Mouse (Mus musculus) lung, embryonic 16.5 days (tissue): ENCODE data around the gene Tex101. TPM values are rescaled to one million over a fixed set of nuclear protein-coding genes. Genes with fewer than 3 reads are reported as not detected.
"Not testable (repeated sequence)": the region's sequence is repeated elsewhere in the genome, so short reads cannot be mapped to it uniquely, and the experiment has no call there.

ENCODE experiments used
- ATAC-seq: fragments of 200-750 bp; cut with Nextera tagmentation; 2 replicates; pipeline ENCODE4 v1.8.0; 2017; ENCODE audit warnings: low read depth, mild to moderate bottlenecking, moderate library complexity
- H3K27ac ChIP-seq: fragments of 300-500 bp; sonication (generic); 2 replicates; pipeline ENCODE4 v1.5.1; 2014; ENCODE audit warnings: mild to moderate bottlenecking, control low read depth, low read length
- H3K27me3 ChIP-seq: fragments of 300-500 bp; sonication (generic); 2 replicates; pipeline ENCODE4 v1.6.1; 2014; ENCODE audit warnings: low read depth, low read length, mixed read lengths; ENCODE audit not compliant: control insufficient read depth, insufficient read depth
- H3K36me3 ChIP-seq: fragments of 300-500 bp; sonication (generic); 2 replicates; pipeline ENCODE4 v1.6.1; 2014; ENCODE audit warnings: low read length; ENCODE audit not compliant: control insufficient read depth, insufficient read depth
- H3K4me1 ChIP-seq: fragments of 300-500 bp; sonication (generic); replicated peaks from 2 replicates; pipeline ENCODE4 v1.6.1; 2014; ENCODE audit warnings: low read length, mixed read lengths; ENCODE audit not compliant: control insufficient read depth, insufficient read depth
- H3K4me2 ChIP-seq: fragments of 300-500 bp; sonication (generic); 2 replicates; pipeline ENCODE4 v1.6.1; 2014; ENCODE audit warnings: low read depth, low read length, control low read depth
- H3K4me3 ChIP-seq: fragments of 300-500 bp; sonication (generic); 2 replicates; pipeline ENCODE4 v1.5.1; 2014; ENCODE audit warnings: mild to moderate bottlenecking, low read length, control low read depth
- H3K9ac ChIP-seq: fragments of 300-500 bp; sonication (generic); 2 replicates; pipeline ENCODE4 v1.6.1; 2014; ENCODE audit warnings: low read length, control low read depth
- H3K9me3 ChIP-seq: fragments of 300-500 bp; sonication (generic); 2 replicates; pipeline ENCODE4 v1.6.1; 2016; ENCODE audit warnings: low read length; ENCODE audit not compliant: control insufficient read depth
- WGBS: fragments of 180-500 bp; shearing (Covaris S2); extraction: QIAGEN DNeasy Blood & Tissue Kit; methylation state at CpG from one replicate; pipeline ENCODE4 v1.1.7; 2014; 5-methylcytosine and 5-hydroxymethylcytosine counted together
- polyA plus RNA-seq: library from polyadenylated mRNA; unstranded; fragments of >200 nt; fragmentation: Nextera tagmentation; extraction: Ambion mirVana; gene quantifications from 2 replicates; pipeline ENCODE4 v1.2.1, GENCODE M21; 2015

The Tex101 gene
- polyA plus RNA-seq, result not detected in 2 replicates

DNA sequence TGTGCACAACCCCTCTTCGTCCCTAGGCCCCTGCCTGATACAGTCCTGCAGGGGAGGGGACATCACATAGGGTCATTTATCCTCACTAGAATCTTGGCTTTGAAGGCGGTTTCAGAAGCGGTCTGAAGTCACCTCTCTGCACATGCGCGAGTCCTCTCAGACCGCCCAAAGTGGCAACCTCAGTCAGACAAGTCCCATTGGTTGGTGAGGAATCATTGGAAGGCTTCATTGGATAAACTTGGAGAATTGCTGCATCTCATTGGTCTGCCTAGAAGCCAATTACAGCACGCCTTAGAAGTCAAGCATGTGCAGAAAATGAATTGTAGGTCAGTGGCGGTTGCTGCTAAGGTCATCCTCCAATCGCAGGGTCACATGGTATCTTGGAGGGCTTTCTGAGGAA lies at the start of gene Tex101:
TSS of gene Tex101 (minus strand) at position 101 of the 400 bp plus-strand sequence.
- Histone ChIP-seq H3K4me1 (no peaks in the 10 kb centered on the region), H3K4me2 (no peak within 1 kb of the TSS), H3K27me3 (no peaks in the 10 kb centered on the region), H3K36me3 (no peaks in the 10 kb centered on the region), H3K4me3 (no peak within 1 kb of the TSS), H3K27ac (no peak within 1 kb of the TSS), H3K9ac (no peak within 1 kb of the TSS), H3K9me3 (no peaks in the 10 kb centered on the region)
- 79% methylated on average over 9 of the region's 9 CpGs for WGBS
- no peak for ATAC-seq

DNA sequence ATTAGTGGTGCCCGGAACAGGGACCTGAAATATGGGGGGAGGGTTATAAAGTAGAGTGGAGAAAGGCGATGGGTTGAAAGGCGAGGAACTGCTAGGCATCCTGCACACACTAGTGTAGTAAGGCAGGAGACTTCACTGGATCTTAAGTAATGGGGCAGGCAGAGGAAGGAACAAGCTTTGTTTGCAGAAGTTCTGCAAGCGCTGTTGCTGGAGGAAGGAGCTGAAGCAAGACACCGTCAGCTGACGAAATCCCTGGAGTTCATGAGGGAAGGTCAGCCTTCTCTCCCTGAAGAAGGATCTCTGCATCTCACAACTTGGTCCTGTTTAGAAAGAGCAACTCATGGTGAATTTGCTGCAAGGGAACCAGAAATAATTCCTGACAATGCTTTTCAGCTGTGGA lies 38.6 kb upstream of the Tex101 start:
- ATAC-seq, result no peak
- no peak overlapping the region for H3K9ac ChIP-seq
- H3K27me3 ChIP-seq, result no peaks in the 10 kb centered on the region
- no peaks in the 10 kb centered on the region for H3K4me1 ChIP-seq
- H3K4me3 ChIP-seq, result no peak overlapping the region
- no peaks in the 10 kb centered on the region for H3K9me3 ChIP-seq
- H3K27ac ChIP-seq, result no peak overlapping the region
- WGBS, result 50% methylated on average over 6 of the region's 6 CpGs
- H3K4me2 ChIP-seq, result no peak overlapping the region
- H3K36me3 ChIP-seq, result no peaks in the 10 kb centered on the region

DNA sequence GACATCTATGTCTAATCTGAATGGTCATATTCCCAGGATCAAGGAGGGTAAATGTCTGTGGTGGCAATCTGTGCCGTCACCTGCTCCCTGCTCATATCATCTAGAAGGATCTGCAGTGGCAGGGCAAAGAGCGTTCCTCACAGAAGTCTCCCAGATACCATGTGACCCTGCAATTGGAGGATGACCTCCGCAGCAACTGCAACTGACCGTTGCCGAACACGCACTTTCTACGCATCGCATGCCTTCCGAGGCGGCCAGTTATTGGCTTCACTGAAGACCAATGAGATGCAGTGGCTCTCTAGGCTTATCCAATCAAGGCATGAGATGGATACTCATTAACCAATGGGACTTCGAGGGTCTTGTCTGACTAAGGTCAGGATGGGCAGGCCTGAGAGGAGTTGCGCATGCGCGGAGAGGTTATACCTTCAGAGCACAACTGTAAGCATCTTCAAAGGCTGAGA lies 32.4 kb upstream of the Tex101 start, which contains the start of gene BC049730:
TSS of gene BC049730 (plus strand) at position 411 of the 461 bp plus-strand sequence.
- no peaks in the 10 kb centered on the region for H3K27me3 ChIP-seq
- H3K4me2 ChIP-seq, result no peak within 1 kb of the TSS
- no peak within 1 kb of the TSS for H3K27ac ChIP-seq
- H3K9me3 ChIP-seq, result no peaks in the 10 kb centered on the region
- H3K9ac ChIP-seq, result no peak within 1 kb of the TSS
- no peak within 1 kb of the TSS for H3K4me3 ChIP-seq
- no peaks in the 10 kb centered on the region for H3K36me3 ChIP-seq
- no peak for ATAC-seq
- whole genome bisulfite sequencing, result 91% methylated on average over 14 of the region's 14 CpGs
- H3K4me1 ChIP-seq, result no peaks in the 10 kb centered on the region

DNA sequence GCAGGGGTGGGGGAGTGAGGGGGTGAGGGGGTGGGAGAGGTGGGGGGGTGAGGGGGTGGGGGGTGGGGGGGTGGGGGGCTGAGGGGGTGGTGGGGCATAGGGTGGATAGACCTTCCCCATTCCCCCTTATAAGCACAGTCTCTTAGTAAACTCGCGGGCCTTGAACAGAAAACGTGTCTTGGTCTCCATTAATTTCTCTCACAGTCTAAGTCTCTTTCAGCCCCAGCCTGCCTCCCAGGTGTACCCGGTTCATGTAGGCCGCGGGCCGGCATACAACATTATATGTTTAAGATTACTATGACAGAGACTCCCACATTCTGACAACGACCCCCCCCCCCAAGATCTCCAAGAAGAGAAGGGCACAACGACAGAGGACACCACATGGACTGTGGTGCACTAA lies 26.4 kb upstream of the Tex101 start:
- H3K27me3 ChIP-seq, H3K9ac ChIP-seq, H3K4me3 ChIP-seq, H3K9me3 ChIP-seq, H3K36me3 ChIP-seq, H3K4me2 ChIP-seq, H3K27ac ChIP-seq, ATAC-seq, H3K4me1 ChIP-seq: not testable (repeated sequence)
- WGBS, result 68% methylated on average over 9 of the region's 9 CpGs

DNA sequence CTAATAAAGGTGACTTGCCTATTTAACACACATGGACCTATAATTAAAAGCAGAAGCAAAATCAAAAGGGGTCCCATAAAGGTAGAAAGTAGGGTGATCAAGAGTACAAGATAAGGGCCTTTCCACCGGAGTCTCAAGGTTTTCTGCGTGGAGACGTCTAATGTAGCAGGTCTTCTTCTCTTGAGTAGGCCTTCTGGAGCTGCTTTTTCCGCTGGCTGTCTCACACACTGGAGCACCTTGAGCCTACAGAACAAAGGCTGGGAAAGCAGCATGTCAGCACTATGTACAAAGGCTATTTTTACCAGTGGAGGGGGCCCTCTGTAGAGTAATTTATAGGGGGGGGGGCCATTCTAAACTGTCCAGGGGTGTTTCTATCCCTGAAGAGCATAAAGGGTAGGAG lies 21.4 kb upstream of the Tex101 start:
- ATAC-seq, result not testable (repeated sequence)
- WGBS, result 79% methylated on average over 4 of the region's 4 CpGs

DNA sequence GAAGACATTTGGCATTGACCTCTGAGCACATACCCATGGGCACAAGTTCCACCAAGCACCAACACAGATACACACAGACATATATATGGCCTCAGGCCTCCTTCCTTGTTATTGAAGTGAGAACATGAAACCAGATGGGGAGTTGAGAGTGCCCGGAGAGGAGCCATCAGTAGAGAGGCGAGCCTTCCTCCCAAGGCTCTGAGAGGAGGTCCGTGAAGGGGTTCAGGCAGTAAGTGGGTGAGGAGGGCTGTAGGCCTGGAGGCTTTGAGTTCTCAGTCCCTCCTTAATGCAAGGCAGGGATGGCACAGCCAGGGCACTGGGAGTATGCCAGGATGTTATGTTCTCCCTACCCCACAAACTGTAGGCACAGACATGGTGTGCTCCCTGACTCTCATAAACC lies 16.2 kb upstream of the Tex101 start:
- not testable (repeated sequence) for H3K4me3 ChIP-seq, H3K4me1 ChIP-seq, ATAC-seq, H3K9ac ChIP-seq, H3K27me3 ChIP-seq, H3K4me2 ChIP-seq, H3K36me3 ChIP-seq, H3K27ac ChIP-seq, H3K9me3 ChIP-seq
- WGBS, result 65% methylated on average over 2 of the region's 3 CpGs

More for the DNA sequence above, 21.4 kb upstream of the Tex101 start:
- not testable (repeated sequence) for H3K36me3 ChIP-seq, H3K27me3 ChIP-seq, H3K4me2 ChIP-seq, H3K4me1 ChIP-seq, H3K9me3 ChIP-seq, H3K9ac ChIP-seq, H3K4me3 ChIP-seq, H3K27ac ChIP-seq

DNA sequence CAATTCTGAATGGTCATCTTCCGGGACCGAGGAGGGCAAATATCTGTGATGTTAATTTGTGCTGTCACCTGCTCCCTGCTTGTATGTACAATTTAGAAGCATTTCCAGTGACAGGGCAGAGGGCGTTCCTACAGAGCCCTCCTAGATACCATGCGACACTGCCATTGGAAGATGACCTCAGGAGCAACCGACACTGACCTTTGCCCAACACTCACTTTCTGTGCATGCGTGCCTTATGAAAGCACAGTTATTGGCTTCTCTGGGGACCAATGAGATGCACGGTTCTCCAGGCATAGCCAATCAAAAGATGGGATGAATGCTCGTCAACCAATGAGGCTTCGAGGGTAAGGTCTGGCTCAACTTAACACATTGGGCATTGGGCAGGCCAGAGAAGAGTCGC lies 11.0 kb upstream of the Tex101 start:
- H3K9ac ChIP-seq, H3K4me3 ChIP-seq, ATAC-seq, H3K4me2 ChIP-seq, H3K27ac ChIP-seq, H3K9me3 ChIP-seq, H3K36me3 ChIP-seq, H3K4me1 ChIP-seq, H3K27me3 ChIP-seq: not testable (repeated sequence)
- 89% methylated on average over 10 of the region's 10 CpGs for WGBS

DNA sequence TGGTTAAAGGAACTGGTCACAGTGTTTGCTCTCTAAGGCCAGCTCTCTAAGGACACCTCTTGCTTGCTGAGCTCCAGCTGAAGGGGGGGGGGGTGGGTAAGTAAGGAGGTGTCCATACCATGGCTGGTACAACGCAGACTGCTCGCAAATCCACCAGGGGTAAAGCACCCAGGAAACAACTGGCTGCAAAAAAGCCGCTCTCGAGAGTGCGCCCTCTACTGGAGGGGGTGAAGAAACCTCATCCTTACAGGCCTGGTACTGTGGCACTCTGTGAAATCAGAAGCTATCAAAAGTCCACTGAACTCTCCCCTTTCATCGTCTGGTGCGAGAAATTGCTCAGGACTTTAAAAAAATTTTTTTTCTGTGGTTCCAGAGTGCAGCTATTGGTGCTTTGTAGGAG lies 7.6 kb upstream of the Tex101 start:
- not testable (repeated sequence) for H3K4me1 ChIP-seq, H3K36me3 ChIP-seq, ATAC-seq

DNA sequence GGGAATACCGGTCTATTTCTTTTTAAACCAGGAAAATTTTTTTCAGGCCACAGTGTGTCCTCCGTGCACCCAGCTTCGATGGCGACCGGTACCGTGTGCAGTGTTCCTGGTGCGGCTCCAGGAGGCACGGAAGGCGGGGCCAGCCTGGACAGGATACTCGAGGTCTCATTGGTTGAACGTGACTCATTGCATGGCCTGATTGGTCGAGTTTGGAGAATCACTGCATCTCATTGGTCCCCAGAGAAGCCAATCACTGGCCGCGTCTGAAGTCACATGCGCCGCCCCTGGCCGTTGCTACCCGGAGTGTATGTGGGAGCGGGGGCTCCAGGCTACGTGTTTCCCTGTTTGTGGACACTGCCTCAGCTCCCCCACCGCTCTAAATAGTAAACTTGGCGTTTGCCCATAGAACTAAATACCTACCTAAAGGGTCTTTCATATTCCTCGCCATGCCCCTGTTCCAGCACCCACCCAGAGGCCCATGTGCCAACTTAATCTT lies 4.5 kb downstream of the Tex101 start:
- Histone ChIP-seq H3K27me3 (no peaks in the 10 kb centered on the region), H3K4me3 (no peak overlapping the region), H3K9ac (no peak overlapping the region), H3K4me1 (no peaks in the 10 kb centered on the region), H3K27ac (no peak overlapping the region), H3K9me3 (no peaks in the 10 kb centered on the region), H3K36me3 (no peaks in the 10 kb centered on the region), H3K4me2 (no peak overlapping the region)
- no peak for ATAC-seq
- 88% methylated on average over 23 of the region's 23 CpGs for WGBS

More for the DNA sequence above, 7.6 kb upstream of the Tex101 start:
- H3K27ac ChIP-seq, H3K4me2 ChIP-seq, H3K27me3 ChIP-seq, H3K4me3 ChIP-seq, H3K9ac ChIP-seq, H3K9me3 ChIP-seq: not testable (repeated sequence)
- WGBS, result 64% methylated on average over 7 of the region's 7 CpGs

DNA sequence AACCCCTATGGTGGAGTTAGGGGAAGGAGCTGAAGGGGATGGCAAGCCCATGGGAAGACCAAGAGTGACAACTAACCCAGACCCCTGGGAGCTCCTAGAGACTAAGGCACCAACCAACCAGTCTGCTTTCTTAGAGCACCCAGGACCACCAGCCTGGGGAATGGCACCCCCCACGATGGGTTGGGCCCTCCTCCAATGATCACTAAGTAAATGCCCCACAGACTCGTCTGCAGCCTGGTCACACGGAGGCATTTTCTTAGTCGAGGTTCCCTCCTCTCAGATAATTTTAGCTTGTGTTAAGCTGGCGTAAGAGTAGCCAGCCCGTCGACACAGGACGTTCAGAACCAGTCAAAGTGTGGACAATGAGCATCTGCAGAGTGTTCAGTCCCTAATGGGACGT lies 11.5 kb downstream of the Tex101 start:
- ATAC-seq, result no peak
- Histone ChIP-seq H3K36me3 (no peaks in the 10 kb centered on the region), H3K27ac (no peak overlapping the region), H3K27me3 (no peaks in the 10 kb centered on the region), H3K9me3 (no peaks in the 10 kb centered on the region), H3K4me1 (no peaks in the 10 kb centered on the region), H3K4me2 (no peak overlapping the region), H3K4me3 (no peak overlapping the region), H3K9ac (no peak overlapping the region)
- WGBS, result 67% methylated on average over 9 of the region's 9 CpGs
